Mouse (Mus musculus): ENCODE results near the gene AC161166.1. TPM values are rescaled to one million over a fixed set of nuclear protein-coding genes. Genes with fewer than 3 reads are reported as not detected.
A peak's percentile ranks its signal among the peaks of the same experiment; 100 is the strongest.

Gene AC161166.1
- total and polyA plus RNA-seq, 2 experiments from 2014 or later = 0.55 TPM; not detected in 1

GRCm38 (mm10) chr7:24469126-24469525 is 43.1 kb downstream of the AC161166.1 start:
- ATAC-seq = no peak
- no peaks in the 10 kb centered on the region for H3K27me3 ChIP-seq (ENCODE audit: insufficient read depth, low read length)
- no peak overlapping the region for H3K9ac ChIP-seq (replicated peaks; ENCODE audit: low read length)
- WGBS = 87% methylated on average over 3 of the region's 3 CpGs
- no peak overlapping the region for H3K27ac ChIP-seq
- TF ChIP-seq CTCF (IDR thresholded peaks at IDR 0.05; ENCODE audit: low read depth) = peak; percentile 58
- H3K4me2 ChIP-seq (ENCODE audit: low read depth, low read length) = no peak overlapping the region
- H3K4me3 ChIP-seq (ENCODE audit: low read length) = no peak overlapping the region
- H3K4me1 ChIP-seq (ENCODE audit: insufficient read depth, low read length) = no peaks in the 10 kb centered on the region
- H3K9me3 ChIP-seq (ENCODE audit: low read length) = no peaks in the 10 kb centered on the region
- H3K36me3 ChIP-seq (ENCODE audit: insufficient read depth, low read length) = no peaks in the 10 kb centered on the region
- DNase-seq (ENCODE audit: low spot score) = no peak

GRCm38 (mm10) chr7:24467886-24468285 is 44.4 kb downstream of the AC161166.1 start:
- Histone ChIP-seq H3K36me3 (ENCODE audit: insufficient read depth, low read length) (no peaks in the 10 kb centered on the region), H3K4me2 (ENCODE audit: low read depth, low read length) (no peak overlapping the region), H3K4me1 (ENCODE audit: insufficient read depth, low read length) (no peaks in the 10 kb centered on the region), H3K27me3 (ENCODE audit: insufficient read depth, low read length) (no peaks in the 10 kb centered on the region), H3K27ac (no peak overlapping the region), H3K9ac (replicated peaks; ENCODE audit: low read length) (no peak overlapping the region), H3K4me3 (ENCODE audit: low read length) (no peak overlapping the region), H3K9me3 (ENCODE audit: low read length) (no peaks in the 10 kb centered on the region)
- TF ChIP-seq CTCF (IDR thresholded peaks at IDR 0.05; ENCODE audit: low read depth) = no peak
- no peak for ATAC-seq
- DNase-seq (ENCODE audit: low spot score) = no peak
- 81% methylated on average over 5 of the region's 5 CpGs for WGBS

GRCm38 (mm10) chr7:24466835-24467234 is 45.4 kb downstream of the AC161166.1 start:
- Histone ChIP-seq H3K4me2 (ENCODE audit: low read depth, low read length) (no peak overlapping the region), H3K27ac (no peak overlapping the region), H3K27me3 (ENCODE audit: insufficient read depth, low read length) (no peaks in the 10 kb centered on the region), H3K9me3 (ENCODE audit: low read length) (no peaks in the 10 kb centered on the region), H3K4me1 (ENCODE audit: insufficient read depth, low read length) (peaks cover 3% of the 10 kb centered on the region; the same call in 1 of the 2 replicates), H3K4me3 (ENCODE audit: low read length) (no peak overlapping the region), H3K9ac (replicated peaks; ENCODE audit: low read length) (no peak overlapping the region), H3K36me3 (ENCODE audit: insufficient read depth, low read length) (no peaks in the 10 kb centered on the region)
- ATAC-seq (no peak), DNase-seq (ENCODE audit: low spot score) (no peak)
- no peak for TF ChIP-seq CTCF (IDR thresholded peaks at IDR 0.05; ENCODE audit: low read depth)
- WGBS = 92% methylated on average over 6 of the region's 6 CpGs

GRCm38 (mm10) chr7:24462388-24463319 is 49.6 kb downstream of the AC161166.1 start, which contains the start of gene Plaur:
Gene Plaur (plus strand): TSS chr7:24462484.
- H3K27ac ChIP-seq = no peak within 1 kb of the TSS
- H3K9me3 ChIP-seq (ENCODE audit: low read length) = no peaks in the 10 kb centered on the region
- 9% methylated on average over 27 of the region's 27 CpGs for WGBS
- H3K9ac ChIP-seq (replicated peaks; ENCODE audit: low read length) = no peak within 1 kb of the TSS
- no peaks in the 10 kb centered on the region for H3K27me3 ChIP-seq (ENCODE audit: insufficient read depth, low read length)
- H3K4me1 ChIP-seq (ENCODE audit: insufficient read depth, low read length) = peaks cover 3% of the 10 kb centered on the region; the same call in 1 of the 2 replicates
- DNase-seq (ENCODE audit: low spot score) (no peak), ATAC-seq (peak; percentile 54; the same call in 1 of the 2 replicates)
- H3K4me3 ChIP-seq (ENCODE audit: low read length) = peak within 1 kb of the TSS; percentile 5; the same call in 1 of the 2 replicates
- TF ChIP-seq CTCF (IDR thresholded peaks at IDR 0.05; ENCODE audit: low read depth) = no peak
- H3K36me3 ChIP-seq (ENCODE audit: insufficient read depth, low read length) = no peaks in the 10 kb centered on the region
- peak within 1 kb of the TSS; percentile 43 for H3K4me2 ChIP-seq (ENCODE audit: low read depth, low read length)

- no peak for DNase-seq (ENCODE audit: low spot score)
- Histone ChIP-seq H3K9me3 (ENCODE audit: low read length) (no peaks in the 10 kb centered on the region), H3K27ac (no peak overlapping the region), H3K4me1 (ENCODE audit: insufficient read depth, low read length) (peaks cover 3% of the 10 kb centered on the region; the same call in 1 of the 2 replicates), H3K4me3 (ENCODE audit: low read length) (no peak overlapping the region), H3K36me3 (ENCODE audit: insufficient read depth, low read length) (no peaks in the 10 kb centered on the region), H3K27me3 (ENCODE audit: insufficient read depth, low read length) (no peaks in the 10 kb centered on the region), H3K4me2 (ENCODE audit: low read depth, low read length) (no peak overlapping the region), H3K9ac (replicated peaks; ENCODE audit: low read length) (no peak overlapping the region)
- TF ChIP-seq CTCF (IDR thresholded peaks at IDR 0.05; ENCODE audit: low read depth) = no peak
- ATAC-seq = no peak
- WGBS = 60% methylated on average over 14 of the region's 14 CpGs
Measured at GRCm38 (mm10) chr7:24461376-24462051, 50.7 kb downstream of the AC161166.1 start.

Other genes starting within 250 kb of the AC161166.1 start
- 5.4 and 6.9 TPM in 2 replicates for gene Zfp93, start 242.0 kb downstream of the AC161166.1 start, total RNA-seq (2014; rRNA removed)
- 2.2 and 3.1 TPM in 2 replicates for gene Zfp93, start 242.0 kb downstream of the AC161166.1 start, polyA plus RNA-seq (2015; fragmentation: Nextera tagmentation; extraction: Ambion mirVana)
- gene Zfp61, start 211.2 kb downstream of the AC161166.1 start, total RNA-seq (2014; rRNA removed) = 20.1 and 23.5 TPM in 2 replicates
- gene Zfp61, start 211.2 kb downstream of the AC161166.1 start, polyA plus RNA-seq (2015; fragmentation: Nextera tagmentation; extraction: Ambion mirVana) = 26.1 and 31.6 TPM in 2 replicates
- gene Zfp94, start 195.8 kb downstream of the AC161166.1 start, total RNA-seq (2014; rRNA removed) = 9.6 and 12.0 TPM in 2 replicates
- 17.3 and 21.6 TPM in 2 replicates for gene Zfp94, start 195.8 kb downstream of the AC161166.1 start, polyA plus RNA-seq (2015; fragmentation: Nextera tagmentation; extraction: Ambion mirVana)
- not detected in 2 replicates for gene Tescl, start 178.5 kb downstream of the AC161166.1 start, total RNA-seq (2014; rRNA removed)
- gene Tescl, start 178.5 kb downstream of the AC161166.1 start, polyA plus RNA-seq (2015; fragmentation: Nextera tagmentation; extraction: Ambion mirVana) = 0.46 TPM in 1 of 2 replicates, not detected in the other
- gene Lypd5, start 163.3 kb downstream of the AC161166.1 start, total RNA-seq (2014; rRNA removed) = not detected in 2 replicates
- 0.13 TPM in 1 of 2 replicates, not detected in the other for gene Lypd5, start 163.3 kb downstream of the AC161166.1 start, polyA plus RNA-seq (2015; fragmentation: Nextera tagmentation; extraction: Ambion mirVana)
- gene Kcnn4, start 142.2 kb downstream of the AC161166.1 start, total RNA-seq (2014; rRNA removed) = 1.1 and 3.9 TPM in 2 replicates
- gene Kcnn4, start 142.2 kb downstream of the AC161166.1 start, polyA plus RNA-seq (2015; fragmentation: Nextera tagmentation; extraction: Ambion mirVana) = 1.2 and 1.9 TPM in 2 replicates
- 34.5 and 52.3 TPM in 2 replicates for gene Smg9, start 112.8 kb downstream of the AC161166.1 start, total RNA-seq (2014; rRNA removed)
- 27.4 and 29.7 TPM in 2 replicates for gene Smg9, start 112.8 kb downstream of the AC161166.1 start, polyA plus RNA-seq (2015; fragmentation: Nextera tagmentation; extraction: Ambion mirVana)
- gene Irgc1, start 60.2 kb downstream of the AC161166.1 start, total RNA-seq (2014; rRNA removed) = not detected in 2 replicates
- gene Irgc1, start 60.2 kb downstream of the AC161166.1 start, polyA plus RNA-seq (2015; fragmentation: Nextera tagmentation; extraction: Ambion mirVana) = not detected in 2 replicates
- 3.0 and 4.8 TPM in 2 replicates for gene Plaur, start 50.0 kb downstream of the AC161166.1 start, total RNA-seq (2014; rRNA removed)
- gene Plaur, start 50.0 kb downstream of the AC161166.1 start, polyA plus RNA-seq (2015; fragmentation: Nextera tagmentation; extraction: Ambion mirVana) = 1.3 and 1.4 TPM in 2 replicates
- 423 and 447 TPM in 2 replicates for gene Cadm4, start 30.4 kb downstream of the AC161166.1 start, total RNA-seq (2014; rRNA removed)
- 97.9 and 101 TPM in 2 replicates for gene Cadm4, start 30.4 kb downstream of the AC161166.1 start, polyA plus RNA-seq (2015; fragmentation: Nextera tagmentation; extraction: Ambion mirVana)
- gene Zfp428, start 5.4 kb downstream of the AC161166.1 start, total RNA-seq (2014; rRNA removed) = 138 and 152 TPM in 2 replicates
- 219 and 222 TPM in 2 replicates for gene Zfp428, start 5.4 kb downstream of the AC161166.1 start, polyA plus RNA-seq (2015; fragmentation: Nextera tagmentation; extraction: Ambion mirVana)
- gene Irgq, start 18.2 kb upstream of the AC161166.1 start, total RNA-seq (2014; rRNA removed) = 103 and 107 TPM in 2 replicates
- gene Irgq, start 18.2 kb upstream of the AC161166.1 start, polyA plus RNA-seq (2015; fragmentation: Nextera tagmentation; extraction: Ambion mirVana) = 16.9 and 20.0 TPM in 2 replicates
- not detected in 2 replicates for gene Pinlyp, start 33.7 kb upstream of the AC161166.1 start, total RNA-seq (2014; rRNA removed)
- gene Pinlyp, start 33.7 kb upstream of the AC161166.1 start, polyA plus RNA-seq (2015; fragmentation: Nextera tagmentation; extraction: Ambion mirVana) = not detected in 2 replicates
- 36.7 and 50.8 TPM in 2 replicates for gene Xrcc1, start 33.8 kb upstream of the AC161166.1 start, total RNA-seq (2014; rRNA removed)
- 44.0 and 45.1 TPM in 2 replicates for gene Xrcc1, start 33.8 kb upstream of the AC161166.1 start, polyA plus RNA-seq (2015; fragmentation: Nextera tagmentation; extraction: Ambion mirVana)
- 36.3 and 43.8 TPM in 2 replicates for gene Ethe1, start 75.1 kb upstream of the AC161166.1 start, total RNA-seq (2014; rRNA removed)
- 24.4 and 25.3 TPM in 2 replicates for gene Ethe1, start 75.1 kb upstream of the AC161166.1 start, polyA plus RNA-seq (2015; fragmentation: Nextera tagmentation; extraction: Ambion mirVana)
- 1.0 and 1.2 TPM in 2 replicates for gene Zfp575, start 75.2 kb upstream of the AC161166.1 start, total RNA-seq (2014; rRNA removed)
- gene Zfp575, start 75.2 kb upstream of the AC161166.1 start, polyA plus RNA-seq (2015; fragmentation: Nextera tagmentation; extraction: Ambion mirVana) = 20.3 and 21.0 TPM in 2 replicates
- 0.11 and 0.73 TPM in 2 replicates for gene Phldb3, start 98.3 kb upstream of the AC161166.1 start, total RNA-seq (2014; rRNA removed)
- not detected in 2 replicates for gene Phldb3, start 98.3 kb upstream of the AC161166.1 start, polyA plus RNA-seq (2015; fragmentation: Nextera tagmentation; extraction: Ambion mirVana)
- gene Lypd3, start 124.1 kb upstream of the AC161166.1 start, total RNA-seq (2014; rRNA removed) = 1.3 and 1.4 TPM in 2 replicates
- 1.2 and 1.3 TPM in 2 replicates for gene Lypd3, start 124.1 kb upstream of the AC161166.1 start, polyA plus RNA-seq (2015; fragmentation: Nextera tagmentation; extraction: Ambion mirVana)
- not detected in 2 replicates for gene Tex101, start 164.2 kb upstream of the AC161166.1 start, total RNA-seq (2014; rRNA removed)
- not detected in 2 replicates for gene Tex101, start 164.2 kb upstream of the AC161166.1 start, polyA plus RNA-seq (2015; fragmentation: Nextera tagmentation; extraction: Ambion mirVana)
- gene BC049730, start 196.8 kb upstream of the AC161166.1 start, total RNA-seq (2014; rRNA removed) = not detected in 2 replicates
- not detected in 2 replicates for gene BC049730, start 196.8 kb upstream of the AC161166.1 start, polyA plus RNA-seq (2015; fragmentation: Nextera tagmentation; extraction: Ambion mirVana)
- not detected in 2 replicates for gene Gm4763, start 214.5 kb upstream of the AC161166.1 start, total RNA-seq (2014; rRNA removed)
- not detected in 2 replicates for gene Gm4763, start 214.5 kb upstream of the AC161166.1 start, polyA plus RNA-seq (2015; fragmentation: Nextera tagmentation; extraction: Ambion mirVana)
- 2.2 and 2.8 TPM in 2 replicates for gene Cd177, start 247.9 kb upstream of the AC161166.1 start, total RNA-seq (2014; rRNA removed)
- 0.38 and 0.55 TPM in 2 replicates for gene Cd177, start 247.9 kb upstream of the AC161166.1 start, polyA plus RNA-seq (2015; fragmentation: Nextera tagmentation; extraction: Ambion mirVana)

Measured in hindbrain, postnatal 0 days (tissue).